Mouse (Mus musculus) heart, embryonic 11.5 days (tissue): ENCODE measurements at regions not wholly inside any gene's neighbourhood (a gene's known extent, or its start where the extent isn't known, plus 50 kb on each side); places are given as distances from the start of the nearest gene placed in this dataset.

Experiments used
- ATAC-seq: fragments of 200-750 bp; cut with Nextera tagmentation; replicated peaks from 2 replicates; pipeline ENCODE4 v1.8.0; 2017; ENCODE audit warnings: moderate library complexity; ENCODE audit not compliant: insufficient number of reproducible peaks, low FRiP score, low TSS enrichment
- H3K27ac ChIP-seq: fragments of 300-500 bp; sonication (generic); 2 replicates; pipeline ENCODE4 v1.5.1; 2014; ENCODE audit warnings: mild to moderate bottlenecking, low read depth, low read length
- H3K27me3 ChIP-seq: fragments of 300-500 bp; sonication (generic); 2 replicates; pipeline ENCODE4 v1.6.1; 2014; ENCODE audit warnings: mild to moderate bottlenecking, low read length, mixed read lengths; ENCODE audit not compliant: control insufficient read depth, insufficient read depth
- H3K36me3 ChIP-seq: fragments of 300-500 bp; sonication (generic); 2 replicates; pipeline ENCODE4 v1.6.1; 2014; ENCODE audit warnings: mild to moderate bottlenecking, low read length, moderate library complexity, mixed read lengths; ENCODE audit not compliant: control insufficient read depth, insufficient read depth
- H3K4me1 ChIP-seq: fragments of 300-500 bp; sonication (generic); 2 replicates; pipeline ENCODE4 v1.6.1; 2014; ENCODE audit warnings: low read length; ENCODE audit not compliant: control insufficient read depth, insufficient read depth
- H3K4me2 ChIP-seq: fragments of 300-500 bp; sonication (generic); 2 replicates; pipeline ENCODE4 v1.6.1; 2014; ENCODE audit warnings: mild to moderate bottlenecking, moderate library complexity
- H3K4me3 ChIP-seq: fragments of 300-500 bp; sonication (generic); 2 replicates; pipeline ENCODE4 v1.5.1; 2014; ENCODE audit warnings: low read depth, low read length
- H3K9ac ChIP-seq: fragments of 300-500 bp; sonication (generic); 2 replicates; pipeline ENCODE4 v1.6.1; 2014; ENCODE audit warnings: mild to moderate bottlenecking, low read depth, low read length, moderate library complexity
- H3K9me3 ChIP-seq: fragments of 300-500 bp; sonication (generic); replicated peaks from 2 replicates; pipeline ENCODE4 v1.6.1; 2016; ENCODE audit warnings: low read length; ENCODE audit not compliant: control insufficient read depth
- WGBS: fragments of 180-500 bp; shearing (Covaris S2); extraction: QIAGEN DNeasy Blood & Tissue Kit; methylation state at CpG from one replicate; pipeline ENCODE4 v1.1.7; 2014; ENCODE audit not compliant: insufficient replicate concordance; 5-methylcytosine and 5-hydroxymethylcytosine counted together

DNA sequence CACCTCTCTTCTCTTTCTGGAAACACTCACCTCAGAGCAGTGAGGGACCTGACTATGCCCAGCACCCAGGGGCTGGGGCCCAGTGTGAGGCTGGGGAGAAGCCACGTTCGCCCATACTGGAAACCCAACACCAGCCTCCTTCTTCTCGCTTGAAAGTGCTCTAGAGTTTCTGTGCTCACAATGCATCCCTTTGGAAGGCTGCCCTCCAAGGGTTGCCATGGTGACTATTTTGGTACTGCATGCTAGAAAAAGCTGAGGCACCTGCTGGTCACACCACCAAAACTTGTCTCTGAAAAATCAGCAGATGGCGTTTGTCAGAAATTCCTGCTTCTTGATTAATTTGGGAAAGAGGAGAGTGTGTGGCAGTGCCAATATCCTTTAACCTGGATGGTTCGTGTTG is 134.2 kb downstream of the Sec61b start:
- no peak for ATAC-seq
- no peak overlapping the region for H3K27ac ChIP-seq
- 69% methylated on average over 5 of the region's 5 CpGs for WGBS
- H3K4me2 ChIP-seq = no peak overlapping the region
- no peaks in the 10 kb centered on the region for H3K9me3 ChIP-seq
- no peak overlapping the region for H3K4me3 ChIP-seq
- H3K27me3 ChIP-seq = no peaks in the 10 kb centered on the region
- H3K9ac ChIP-seq = no peak overlapping the region
- peaks cover 7% of the 10 kb centered on the region; the same call in 1 of the 2 replicates for H3K4me1 ChIP-seq
- no peaks in the 10 kb centered on the region for H3K36me3 ChIP-seq

DNA sequence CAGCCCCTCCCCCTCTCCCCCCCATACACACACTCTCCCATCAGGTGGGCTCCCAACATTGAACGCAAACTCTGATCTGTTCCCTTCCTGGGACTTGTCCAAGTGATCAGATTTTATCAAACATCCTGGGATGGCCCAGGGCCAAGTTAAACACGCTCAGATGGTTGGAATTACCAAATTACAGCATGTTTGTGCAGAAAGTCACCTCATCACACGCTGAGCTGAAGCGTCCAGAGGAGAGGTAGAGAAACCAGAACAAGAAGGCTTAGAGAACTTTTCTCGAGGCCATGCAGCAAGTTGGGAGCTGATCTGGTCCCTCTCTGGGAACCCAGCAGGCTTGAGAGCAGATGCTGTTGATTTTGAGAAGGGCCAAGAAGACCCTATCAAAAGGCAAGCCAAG is 136.5 kb downstream of the Sec61b start:
- Histone ChIP-seq H3K9me3 (no peaks in the 10 kb centered on the region), H3K4me1 (0 out of 2 replicates have a peak, but pooled peaks cover 3% of the 10 kb centered on the region), H3K9ac (no peak overlapping the region), H3K4me3 (no peak overlapping the region), H3K36me3 (no peaks in the 10 kb centered on the region), H3K4me2 (no peak overlapping the region), H3K27ac (no peak overlapping the region), H3K27me3 (no peaks in the 10 kb centered on the region)
- 67% methylated on average over 5 of the region's 5 CpGs for WGBS
- ATAC-seq = no peak

DNA sequence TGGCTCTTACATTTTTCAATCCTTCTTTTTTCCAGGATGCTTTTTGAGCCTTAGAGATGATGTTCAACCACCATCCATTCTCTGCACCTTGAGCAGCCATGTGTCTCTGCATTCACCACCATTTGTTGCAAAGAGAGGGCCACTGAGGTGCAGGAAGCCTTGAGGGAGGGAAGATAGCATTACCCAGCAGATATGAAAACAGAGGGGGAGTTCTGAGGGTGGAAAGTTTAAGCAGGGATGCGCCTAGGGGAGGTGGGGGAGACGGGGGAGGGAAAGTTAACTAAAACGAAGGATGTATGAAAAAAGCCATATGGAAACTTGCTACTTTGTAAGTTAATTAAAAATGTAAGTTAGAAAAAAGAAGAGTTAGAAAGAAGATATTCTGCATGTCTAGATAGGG is 142.1 kb downstream of the Sec61b start:
- H3K36me3 ChIP-seq = no peaks in the 10 kb centered on the region
- H3K4me2 ChIP-seq = no peak overlapping the region
- no peaks in the 10 kb centered on the region; the same call in 1 of the 2 replicates for H3K4me1 ChIP-seq
- no peaks in the 10 kb centered on the region for H3K27me3 ChIP-seq
- no peak overlapping the region for H3K27ac ChIP-seq
- no peak for ATAC-seq
- WGBS = 67% methylated on average over 3 of the region's 3 CpGs
- H3K9ac ChIP-seq = no peak overlapping the region
- no peaks in the 10 kb centered on the region for H3K9me3 ChIP-seq
- no peak overlapping the region for H3K4me3 ChIP-seq

DNA sequence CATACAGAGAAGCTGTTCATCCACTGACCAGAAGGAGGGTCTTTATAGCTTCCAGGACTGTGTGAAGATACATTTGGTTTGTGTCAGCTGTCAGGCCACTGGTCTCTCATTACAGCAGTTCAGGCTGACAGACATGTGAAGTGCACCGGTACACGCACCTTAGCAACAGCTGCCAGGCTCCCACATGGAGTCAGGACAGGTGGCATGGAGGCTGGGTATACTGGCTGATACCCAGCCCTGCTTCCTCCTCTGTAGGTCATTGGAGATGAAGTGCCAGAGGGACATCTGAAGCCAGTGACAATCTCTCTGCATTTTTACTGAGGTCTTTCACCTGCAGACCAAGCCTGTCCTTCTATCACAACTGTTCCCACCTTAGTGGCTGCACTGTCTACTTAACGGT is 146.2 kb downstream of the Sec61b start:
- Histone ChIP-seq H3K9me3 (no peaks in the 10 kb centered on the region), H3K36me3 (no peaks in the 10 kb centered on the region), H3K4me1 (no peaks in the 10 kb centered on the region; the same call in 1 of the 2 replicates), H3K27me3 (no peaks in the 10 kb centered on the region), H3K27ac (no peak overlapping the region), H3K4me2 (no peak overlapping the region), H3K4me3 (no peak overlapping the region), H3K9ac (no peak overlapping the region)
- ATAC-seq = no peak
- 59% methylated on average over 3 of the region's 3 CpGs for WGBS

DNA sequence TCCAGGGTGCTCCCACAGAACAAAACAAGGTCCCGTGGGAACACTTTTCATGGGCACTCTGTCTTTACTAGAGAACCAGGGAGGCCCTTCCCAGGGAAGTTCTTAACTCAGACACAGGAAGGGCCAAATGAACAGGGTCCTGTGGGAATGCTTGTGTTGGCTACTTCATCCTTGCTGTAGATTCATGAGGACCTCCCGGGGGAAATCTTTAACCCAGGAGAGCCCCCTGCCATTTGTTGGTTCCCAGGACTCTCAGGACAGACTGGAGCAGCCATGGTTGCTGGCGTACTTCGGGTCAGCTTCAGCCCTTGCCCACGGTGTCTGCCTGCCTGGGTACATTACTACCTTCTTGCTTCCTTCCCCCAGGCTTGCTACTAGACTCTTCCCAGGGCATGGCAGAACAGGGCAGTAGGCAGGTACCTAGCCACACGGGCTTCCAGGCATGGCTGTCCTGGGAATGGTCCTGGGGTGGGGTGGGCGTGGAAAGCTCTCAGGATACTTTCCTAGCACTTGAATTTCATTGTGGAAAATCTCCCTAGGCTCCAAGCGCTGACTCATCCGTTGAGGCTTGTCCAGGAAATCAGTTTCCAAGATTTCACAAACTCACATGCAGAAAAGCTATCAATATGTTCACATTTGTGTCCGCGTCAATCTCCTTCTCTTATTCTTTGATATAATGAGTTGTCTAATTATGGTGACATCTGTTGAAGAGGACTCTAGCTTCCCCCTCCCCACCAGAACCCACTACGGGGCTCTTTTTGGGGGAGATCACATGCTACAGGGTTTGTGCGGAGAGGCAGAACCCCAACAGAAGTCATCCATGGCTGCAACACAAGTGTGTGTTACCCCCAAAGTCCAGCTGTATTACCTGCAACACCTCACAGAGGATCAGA is 148.6 kb downstream of the Sec61b start:
- no peak for ATAC-seq
- Histone ChIP-seq H3K9ac (no peak overlapping the region), H3K4me3 (no peak overlapping the region), H3K9me3 (no peaks in the 10 kb centered on the region), H3K4me2 (no peak overlapping the region), H3K27me3 (no peaks in the 10 kb centered on the region), H3K27ac (no peak overlapping the region), H3K4me1 (no peaks in the 10 kb centered on the region; the same call in 1 of the 2 replicates), H3K36me3 (no peaks in the 10 kb centered on the region)
- 79% methylated on average over 13 of the region's 13 CpGs for WGBS

DNA sequence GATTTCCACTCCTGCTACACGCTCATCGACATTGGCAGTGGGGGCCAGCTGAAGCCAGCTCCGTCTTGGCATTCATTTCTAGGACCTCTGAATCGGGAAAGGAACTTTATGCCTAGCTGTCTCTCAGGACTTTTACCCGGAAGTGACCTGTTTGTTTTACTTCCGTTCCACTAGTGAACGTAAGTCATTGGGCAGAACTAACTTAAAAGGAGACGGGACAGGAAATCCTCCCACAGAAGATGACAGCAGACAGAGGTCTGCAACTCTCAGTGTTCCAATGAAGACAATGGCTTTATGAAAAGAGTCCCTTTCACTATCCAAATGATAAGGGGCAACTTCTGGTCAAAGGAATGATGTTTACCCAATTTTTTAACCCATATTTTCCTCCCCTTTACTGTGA is 155.5 kb downstream of the Sec61b start:
- no peak for ATAC-seq
- WGBS = 46% methylated on average over 8 of the region's 8 CpGs
- no peak overlapping the region for H3K27ac ChIP-seq

DNA sequence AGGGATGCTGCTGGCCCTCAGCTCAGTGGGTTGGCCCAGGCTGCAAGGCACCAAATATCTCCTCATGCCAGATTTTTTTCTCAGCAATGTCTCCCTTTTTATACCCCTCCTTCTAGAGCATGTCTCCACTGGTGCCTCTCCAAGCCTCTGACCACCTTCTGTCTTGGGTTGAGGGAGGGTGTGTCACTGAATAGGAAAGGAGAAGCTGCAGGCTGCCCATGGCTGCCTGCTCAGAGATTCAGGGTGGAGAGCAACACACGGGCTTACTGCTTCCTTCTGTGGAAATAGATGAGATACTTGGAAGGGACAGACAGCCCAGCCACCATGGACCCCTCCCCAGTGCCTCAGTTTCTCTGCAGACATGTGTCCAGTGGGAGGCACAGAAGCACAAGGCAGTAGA is 156.0 kb downstream of the Sec61b start:
- Histone ChIP-seq H3K4me2 (no peak overlapping the region), H3K4me1 (no peaks in the 10 kb centered on the region), H3K9ac (no peak overlapping the region), H3K4me3 (no peak overlapping the region), H3K36me3 (no peaks in the 10 kb centered on the region), H3K9me3 (no peaks in the 10 kb centered on the region), H3K27ac (no peak overlapping the region), H3K27me3 (no peaks in the 10 kb centered on the region)
- no peak for ATAC-seq
- WGBS = 44% methylated on average over 1 of the region's 1 CpGs

More for the DNA sequence above, 155.5 kb downstream of the Sec61b start:
- Histone ChIP-seq H3K9me3 (no peaks in the 10 kb centered on the region), H3K36me3 (no peaks in the 10 kb centered on the region), H3K4me3 (no peak overlapping the region), H3K27me3 (no peaks in the 10 kb centered on the region), H3K4me1 (no peaks in the 10 kb centered on the region), H3K9ac (no peak overlapping the region), H3K4me2 (no peak overlapping the region)

DNA sequence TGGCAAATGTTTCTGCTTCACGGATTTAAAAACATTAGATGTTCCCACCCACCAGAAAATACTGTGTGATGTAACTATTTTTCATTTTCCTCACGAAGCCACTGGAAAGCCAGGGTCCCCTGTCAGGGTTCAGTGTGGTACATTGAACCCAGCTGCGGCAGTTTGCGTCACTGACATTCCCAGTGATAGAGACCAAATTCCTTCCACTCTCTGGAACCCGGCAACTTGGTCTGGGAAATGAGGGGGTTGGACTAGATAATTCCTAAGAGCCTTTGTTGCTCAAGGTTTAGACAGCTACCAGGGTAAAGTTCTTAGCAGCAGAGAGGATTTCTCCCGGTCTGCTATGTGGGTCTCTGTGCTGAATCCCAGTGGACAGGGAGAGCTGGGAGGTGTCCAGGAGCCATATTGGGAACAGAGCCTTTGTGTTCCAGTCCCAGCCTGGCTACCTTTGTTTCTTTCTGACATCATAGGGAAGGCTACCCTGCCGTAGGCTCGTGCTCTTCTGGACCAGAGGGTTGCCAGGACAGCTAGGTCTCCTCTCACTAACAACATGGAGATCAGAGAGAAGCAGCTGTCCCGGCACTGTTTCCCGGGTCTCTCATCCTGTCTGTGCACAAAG is 164.5 kb downstream of the Sec61b start:
- Histone ChIP-seq H3K36me3 (no peaks in the 10 kb centered on the region), H3K4me2 (no peak overlapping the region; the same call in 1 of the 2 replicates), H3K27ac (no peak overlapping the region), H3K9me3 (no peaks in the 10 kb centered on the region), H3K4me1 (peaks cover 7% of the 10 kb centered on the region; the same call in 1 of the 2 replicates), H3K4me3 (no peak overlapping the region), H3K27me3 (no peaks in the 10 kb centered on the region), H3K9ac (no peak overlapping the region)
- WGBS = 57% methylated on average over 10 of the region's 10 CpGs
- no peak for ATAC-seq
